Mouse (Mus musculus) right cerebral cortex, adult 18-20 months (tissue): ENCODE data around the gene Phf23.

Experiments
- DNase-seq: peaks from one replicate; pipeline ENCODE4 v3.0.0; 2022; ENCODE audit warnings: mixed read lengths

Gene Phf23

GRCm38 (mm10) chr11:69974907-69975306, 20.7 kb upstream of the Phf23 start:
- no peak for DNase-seq

- DNase-seq, result no peak
Observed at GRCm38 (mm10) chr11:69976271-69976670, 19.3 kb upstream of the Phf23 start.

- DNase-seq, result no peak
Observed at GRCm38 (mm10) chr11:69979827-69980195, 15.8 kb upstream of the Phf23 start.

- peak; percentile 98 for DNase-seq
Observed at GRCm38 (mm10) chr11:69980196-69981140, 15.1 kb upstream of the Phf23 start.

- DNase-seq, result peak; percentile 42
Observed at GRCm38 (mm10) chr11:69981141-69981762, 14.3 kb upstream of the Phf23 start, which contains the start of gene Ctdnep1. Gene Ctdnep1, plus strand, starts transcription at chr11:69981156.

- DNase-seq, result no peak
Observed at GRCm38 (mm10) chr11:69982225-69982624, 13.4 kb upstream of the Phf23 start, which contains the start of gene Elp5. Gene Elp5, minus strand, starts transcription at chr11:69982517.

GRCm38 (mm10) chr11:69982877-69983276, 12.7 kb upstream of the Phf23 start:
- no peak for DNase-seq

- DNase-seq, result no peak
Observed at GRCm38 (mm10) chr11:69983377-69983776, 12.2 kb upstream of the Phf23 start.

GRCm38 (mm10) chr11:69984431-69984830, 11.1 kb upstream of the Phf23 start:
- DNase-seq, result no peak

- DNase-seq, result no peak
Observed at GRCm38 (mm10) chr11:69989949-69990348, 5.6 kb upstream of the Phf23 start.

GRCm38 (mm10) chr11:69990850-69991691, 4.5 kb upstream of the Phf23 start, which contains the start of gene Gabarap:
Gene Gabarap, plus strand, starts transcription at chr11:69991143.
- DNase-seq, result peak; percentile 96

GRCm38 (mm10) chr11:69991711-69992110, 3.9 kb upstream of the Phf23 start:
- DNase-seq, result no peak

GRCm38 (mm10) chr11:69992396-69992795, 3.2 kb upstream of the Phf23 start:
- no peak for DNase-seq

GRCm38 (mm10) chr11:69992932-69993331, 2.6 kb upstream of the Phf23 start:
- DNase-seq, result no peak

GRCm38 (mm10) chr11:69994401-69995090, 1.0 kb upstream of the Phf23 start:
- no peak for DNase-seq

- DNase-seq, result peak; percentile 40
Observed at GRCm38 (mm10) chr11:69996161-69997061, 834 bp downstream of the Phf23 start.

GRCm38 (mm10) chr11:69997070-69997509, 1.5 kb downstream of the Phf23 start:
- peak; percentile 73 for DNase-seq

- no peak for DNase-seq
Observed at GRCm38 (mm10) chr11:69998567-69999491, 3.3 kb downstream of the Phf23 start.

- DNase-seq, result no peak
Observed at GRCm38 (mm10) chr11:69999666-70000065, 4.1 kb downstream of the Phf23 start.

- DNase-seq, result peak; percentile 92
Observed at GRCm38 (mm10) chr11:70000396-70000898, 4.9 kb downstream of the Phf23 start, which contains the start of gene Dvl2. Gene Dvl2, plus strand, starts transcription at chr11:70000595.
